Comparison of ENCODE assay signal across 16 mouse cellular contexts in genomic region chr1:153351034-153351433, GRCm38 (mm10). TPM values are rescaled to one million over a fixed set of nuclear protein-coding genes. Genes with fewer than 3 reads are reported as not detected.
DNase-seq lines count a peak whose midpoint lies in the region; ATAC-seq and TF ChIP-seq lines count a peak whose summit lies in the region.
"Had no signal": no experiment of that assay in that cellular context is flagged by ENCODE, and none has a peak within 500 bp of the region (broad histone marks: within the 10 kb centered on the region; RNA-seq: fewer than 3 reads in every experiment).

No protein-coding gene starts in this region.

- no peaks in the 10 kb centered on the region for H3K27me3 ChIP-seq in liver, adult 2 months (ENCODE audit: control insufficient read depth, insufficient read depth, low read length)
- H3K27me3 ChIP-seq in liver, embryonic 12.5 days (replicated peaks) = no peaks in the 10 kb centered on the region
- no peaks in the 10 kb centered on the region for H3K27me3 ChIP-seq in forebrain, embryonic 11.5 days (ENCODE audit: control insufficient read depth, insufficient read depth, low read length)
- H3K27me3 ChIP-seq: limb, embryonic 12.5 days; lung, embryonic 15.5 days had no signal

- peak; percentile 78 for DNase-seq in liver, adult 2 months (ENCODE audit: extremely low read depth, low read depth, low spot score)
- peak; percentile 87 for DNase-seq in adipocyte (ENCODE audit: low spot score)
- DNase-seq in fibroblast of lung, adult 2 months (ENCODE audit: low read depth) = peak; percentile 65
- DNase-seq in skeletal muscle tissue, adult 2 months (ENCODE audit: low read depth, low spot score) = peak; percentile 76
- no peak for DNase-seq in embryo, embryonic 10 days (ENCODE audit: low spot score)
- DNase-seq in forebrain, embryonic 11.5 days (ENCODE audit: low spot score) = no peak
- DNase-seq: cerebellum, adult 2 months; kidney, adult 2 months had no signal

- H3K27ac ChIP-seq in liver, adult 2 months (replicated peaks; ENCODE audit: insufficient read depth, low read depth, low read length) = no peak overlapping the region
- no peak overlapping the region for H3K27ac ChIP-seq in liver, embryonic 12.5 days
- H3K27ac ChIP-seq in forebrain, embryonic 11.5 days (ENCODE audit: low read depth, low read length) = no peak overlapping the region
- H3K27ac ChIP-seq: embryonic facial prominence, embryonic 10.5 days; forebrain, embryonic 10.5 days; hindbrain, embryonic 10.5 days; limb, embryonic 12.5 days; lung, embryonic 15.5 days; midbrain, embryonic 13.5 days had no signal

- no peak overlapping the region for H3K9ac ChIP-seq in liver, adult 2 months (ENCODE audit: low read depth, low read length)
- H3K9ac ChIP-seq in liver, embryonic 12.5 days = no peak overlapping the region
- H3K9ac ChIP-seq in forebrain, embryonic 11.5 days (ENCODE audit: low read length) = no peak overlapping the region
- H3K9ac ChIP-seq: limb, embryonic 12.5 days; lung, embryonic 15.5 days; midbrain, embryonic 13.5 days had no signal

- no peaks in the 10 kb centered on the region for H3K79me2 ChIP-seq in liver, adult 2 months (ENCODE audit: control insufficient read depth, insufficient read depth, low read length)

- no peak for TF ChIP-seq POLR2A in liver, adult 2 months (IDR thresholded peaks at IDR 0.05; ENCODE audit: extremely low read depth, insufficient read depth, low read length)

- no peak for TF ChIP-seq CTCF in liver, adult 2 months (IDR thresholded peaks at IDR 0.05; ENCODE audit: low read depth, low read length)

- no peak for ATAC-seq in liver, embryonic 12.5 days
- no peak for ATAC-seq in forebrain, embryonic 11.5 days (replicated peaks; ENCODE audit: low FRiP score)
- ATAC-seq: midbrain, embryonic 13.5 days had no signal

- H3K9me3 ChIP-seq in liver, embryonic 12.5 days (replicated peaks) = no peaks in the 10 kb centered on the region
- H3K9me3 ChIP-seq in forebrain, embryonic 11.5 days (ENCODE audit: control insufficient read depth, low read length) = no peaks in the 10 kb centered on the region
- H3K9me3 ChIP-seq: embryonic facial prominence, embryonic 10.5 days; forebrain, embryonic 10.5 days; hindbrain, embryonic 10.5 days; limb, embryonic 12.5 days; lung, embryonic 15.5 days; midbrain, embryonic 13.5 days had no signal

- no peak overlapping the region for H3K4me2 ChIP-seq in liver, embryonic 12.5 days
- no peak overlapping the region for H3K4me2 ChIP-seq in forebrain, embryonic 11.5 days (ENCODE audit: low read depth, low read length, severe bottlenecking)
- H3K4me2 ChIP-seq: heart, embryonic 11.5 days; limb, embryonic 12.5 days; lung, embryonic 15.5 days; midbrain, embryonic 13.5 days had no signal

- WGBS in liver, adult 2 months = 36% methylated on average over 4 of the region's 4 CpGs
- 49% methylated on average over 4 of the region's 4 CpGs for WGBS in liver, embryonic 12.5 days (ENCODE audit: insufficient replicate concordance)
- WGBS in forebrain, embryonic 11.5 days = 82% methylated on average over 4 of the region's 4 CpGs

- no peak overlapping the region for H3K4me3 ChIP-seq in liver, adult 2 months (ENCODE audit: insufficient read depth, low read depth, low read length)
- H3K4me3 ChIP-seq in liver, embryonic 12.5 days = no peak overlapping the region
- no peak overlapping the region for H3K4me3 ChIP-seq in forebrain, embryonic 11.5 days (ENCODE audit: low read depth, low read length)
- H3K4me3 ChIP-seq: embryonic facial prominence, embryonic 10.5 days; forebrain, embryonic 10.5 days; hindbrain, embryonic 10.5 days; limb, embryonic 12.5 days; lung, embryonic 15.5 days; midbrain, embryonic 13.5 days had no signal

- H3K4me1 ChIP-seq in liver, adult 2 months (ENCODE audit: control insufficient read depth, insufficient read depth, low read length) = peaks cover 2% of the 10 kb centered on the region; the same call in 1 of the 2 replicates
- H3K4me1 ChIP-seq in liver, embryonic 12.5 days = no peaks in the 10 kb centered on the region
- no peaks in the 10 kb centered on the region for H3K4me1 ChIP-seq in forebrain, embryonic 11.5 days (replicated peaks; ENCODE audit: control insufficient read depth, insufficient read depth, low read length)
- H3K4me1 ChIP-seq: limb, embryonic 12.5 days had no signal

- H3K36me3 ChIP-seq in liver, adult 2 months (ENCODE audit: control insufficient read depth, insufficient read depth, low read length) = no peaks in the 10 kb centered on the region
- no peaks in the 10 kb centered on the region for H3K36me3 ChIP-seq in liver, embryonic 12.5 days
- H3K36me3 ChIP-seq in forebrain, embryonic 11.5 days (ENCODE audit: control insufficient read depth, insufficient read depth, low read length) = no peaks in the 10 kb centered on the region
- H3K36me3 ChIP-seq: embryonic facial prominence, embryonic 10.5 days; forebrain, embryonic 10.5 days; hindbrain, embryonic 10.5 days; limb, embryonic 12.5 days; lung, embryonic 15.5 days; midbrain, embryonic 13.5 days had no signal

RNA-seq across cellular contexts. Expression of gene Lamc1, which starts 18.4 kb away (rescaled TPM):
- total RNA-seq in liver, adult 2 months (2014; rRNA removed) = 8.1 and 9.1 TPM in 2 replicates
- polyA plus RNA-seq in liver, adult 2 months (2012; rRNA removed) = 9.8 and 11.5 TPM in 2 replicates
- 14.8 and 15.7 TPM in 2 replicates for polyA plus RNA-seq in liver, embryonic 12.5 days (2016; fragmentation: Nextera tagmentation; extraction: Ambion mirVana)
- polyA plus RNA-seq in forebrain, embryonic 11.5 days (2014; fragmentation: Nextera tagmentation; extraction: Ambion mirVana) = 31.4 and 31.5 TPM in 2 replicates

Comparison
In these comparisons a context has a peak if more than half of its experiments do, and no peak if none do; other contexts are left out.
1. DNase-seq: peak in liver, adult 2 months (single experiment), adipocyte (single experiment), fibroblast of lung, adult 2 months (single experiment) and skeletal muscle tissue, adult 2 months (single experiment); none in embryo, embryonic 10 days (single experiment) and forebrain, embryonic 11.5 days (single experiment).